Mouse (Mus musculus) ovary, postnatal 10 days (tissue): Measurements from ENCODE around the gene Mad2l1bp.

Experiments
- DNase-seq: peaks from one replicate; pipeline ENCODE4 v3.0.0; 2022; ENCODE audit warnings: low spot score

Mad2l1bp gene

GRCm38 (mm10) chr17:46108286-46108685 lies 45.1 kb downstream of the Mad2l1bp start:
- no peak for DNase-seq

GRCm38 (mm10) chr17:46104487-46104886 lies 48.9 kb downstream of the Mad2l1bp start:
- no peak for DNase-seq

GRCm38 (mm10) chr17:46102608-46103159 lies 50.7 kb downstream of the Mad2l1bp start:
- no peak for DNase-seq

GRCm38 (mm10) chr17:46101906-46102305 lies 51.4 kb downstream of the Mad2l1bp start:
- no peak for DNase-seq

- DNase-seq, result no peak
These were observed 54.8 kb downstream of the Mad2l1bp start for GRCm38 (mm10) chr17:46098525-46098924.
